Mouse (Mus musculus) forebrain, embryonic 10.5 days (tissue): ENCODE measurements at regions not wholly inside any gene's neighbourhood (a gene's known extent, or its start where the extent isn't known, plus 50 kb on each side); places are given as distances from the start of the nearest gene placed in this dataset.

Experiments
- DNase-seq: peaks from one replicate; pipeline ENCODE4 v3.0.0-alpha.2; 2017; ENCODE audit warnings: low spot score; ENCODE audit errors: extremely low spot score
- H3K27ac ChIP-seq: fragments of 300-500 bp; sonication (generic); 2 replicates; pipeline ENCODE4 v1.5.1; 2016; ENCODE audit warnings: mild to moderate bottlenecking
- H3K27me3 ChIP-seq: fragments of 300-500 bp; sonication (generic); 2 replicates; pipeline ENCODE4 v1.6.1; 2016; ENCODE audit warnings: mild to moderate bottlenecking; ENCODE audit not compliant: poor library complexity, severe bottlenecking
- H3K36me3 ChIP-seq: fragments of 300-500 bp; sonication (generic); replicated peaks from 2 replicates; pipeline ENCODE4 v1.6.1; 2016; ENCODE audit warnings: mild to moderate bottlenecking, moderate library complexity
- H3K4me1 ChIP-seq: fragments of 300-500 bp; sonication (generic); 2 replicates; pipeline ENCODE4 v1.6.1; 2016
- H3K4me3 ChIP-seq: fragments of 300-500 bp; sonication (generic); 2 replicates; pipeline ENCODE4 v1.5.1; 2016; ENCODE audit warnings: mild to moderate bottlenecking, moderate library complexity
- H3K9me3 ChIP-seq: fragments of 300-500 bp; sonication (generic); 2 replicates; pipeline ENCODE4 v1.6.1; 2016; ENCODE audit warnings: mild to moderate bottlenecking, moderate library complexity
- WGBS: fragments of 180-500 bp; shearing (Covaris S2); methylation state at CpG from one replicate; pipeline ENCODE4 v1.1.7; 2016; 5-methylcytosine and 5-hydroxymethylcytosine counted together

GRCm38 (mm10) chr2:93135324-93135723 lies 52.0 kb upstream of the Trp53i11 start:
- no peak overlapping the region for H3K4me3 ChIP-seq
- no peaks in the 10 kb centered on the region for H3K27me3 ChIP-seq
- no peaks in the 10 kb centered on the region for H3K36me3 ChIP-seq
- no peak overlapping the region for H3K27ac ChIP-seq
- WGBS: 71% methylated on average over 7 of the region's 7 CpGs
- no peaks in the 10 kb centered on the region for H3K9me3 ChIP-seq
- no peak for DNase-seq
- H3K4me1 ChIP-seq: peaks cover 4% of the 10 kb centered on the region; the same call in 1 of the 2 replicates

- WGBS: 86% methylated on average over 10 of the region's 10 CpGs
- no peaks in the 10 kb centered on the region for H3K36me3 ChIP-seq
- H3K4me3 ChIP-seq: no peak overlapping the region
- H3K9me3 ChIP-seq: no peaks in the 10 kb centered on the region
- no peak for DNase-seq
- no peaks in the 10 kb centered on the region for H3K27me3 ChIP-seq
- H3K27ac ChIP-seq: 0 out of 2 replicates have a peak overlapping the region, but pooled peaks have one; percentile 30
- peaks cover 4% of the 10 kb centered on the region; the same call in 1 of the 2 replicates for H3K4me1 ChIP-seq
Observed at GRCm38 (mm10) chr2:93133301-93133971, 53.9 kb upstream of the Trp53i11 start.

DNA sequence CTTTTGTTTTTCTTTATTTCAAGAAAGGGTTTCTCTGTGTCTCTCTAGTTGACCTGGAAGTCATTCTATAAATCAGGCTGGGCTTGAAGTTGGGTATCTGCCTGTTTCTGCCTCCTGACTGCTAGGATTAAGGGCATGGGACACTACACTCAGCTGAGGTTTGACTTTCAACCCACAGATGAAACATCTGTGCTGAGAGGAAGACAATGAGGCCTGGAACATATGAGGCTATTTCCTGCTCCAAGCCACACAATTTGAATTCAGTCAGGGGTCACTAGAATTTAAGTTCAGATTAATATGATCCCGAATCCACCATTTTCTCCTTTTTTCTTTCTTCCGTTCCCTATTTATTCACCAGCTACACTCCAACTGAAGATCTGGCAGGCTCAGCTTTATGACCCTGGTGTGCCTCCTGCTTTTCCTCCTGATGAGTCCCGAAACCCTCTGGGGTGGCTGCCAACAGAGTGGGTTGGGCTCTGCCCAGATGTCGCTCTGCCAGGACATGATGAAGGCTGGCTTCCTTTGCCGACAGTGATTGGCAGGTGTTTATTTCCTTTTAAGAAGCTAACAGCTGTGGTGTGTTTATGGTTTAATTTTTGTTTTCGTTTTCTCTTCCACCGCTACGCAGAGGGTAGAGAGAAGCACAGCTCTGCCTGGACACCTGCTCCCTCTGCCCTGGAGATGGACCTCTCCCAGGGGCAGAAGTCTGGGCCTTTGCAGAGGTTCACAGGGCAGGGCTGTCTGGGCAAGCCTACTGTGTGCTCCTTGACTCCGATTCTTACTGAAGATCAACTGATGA lies 55.3 kb upstream of the Trp53i11 start:
- Histone ChIP-seq H3K36me3 (no peaks in the 10 kb centered on the region), H3K27me3 (no peaks in the 10 kb centered on the region), H3K27ac (no peak overlapping the region), H3K9me3 (no peaks in the 10 kb centered on the region), H3K4me1 (peaks cover 5% of the 10 kb centered on the region), H3K4me3 (no peak overlapping the region)
- no peak for DNase-seq
- 81% methylated on average over 9 of the region's 9 CpGs for WGBS

GRCm38 (mm10) chr2:93131236-93131635 lies 56.1 kb upstream of the Trp53i11 start:
- WGBS: 93% methylated on average over 9 of the region's 9 CpGs
- no peaks in the 10 kb centered on the region for H3K27me3 ChIP-seq
- H3K4me3 ChIP-seq: no peak overlapping the region

DNA sequence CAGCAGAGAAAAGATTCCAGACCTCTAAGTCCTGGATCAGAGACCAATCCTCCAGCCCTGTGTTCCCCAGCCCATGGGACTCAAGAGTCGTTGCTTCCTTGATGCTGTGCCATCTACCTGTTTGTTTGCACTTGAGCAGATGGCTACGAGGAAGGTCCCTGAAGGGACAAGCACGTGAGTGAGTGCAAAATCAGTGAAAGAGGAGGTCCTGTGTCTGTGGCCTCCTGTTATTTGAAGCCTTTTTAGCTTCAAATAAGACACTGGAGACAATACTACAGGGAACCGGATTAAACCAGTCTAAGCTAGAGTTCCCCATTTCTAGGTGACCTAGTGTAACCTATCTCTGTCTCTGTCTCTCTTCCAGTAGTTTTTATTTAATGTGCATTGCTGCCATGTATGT lies 58.2 kb upstream of the Trp53i11 start:
- Histone ChIP-seq H3K36me3 (no peaks in the 10 kb centered on the region), H3K4me3 (no peak overlapping the region), H3K27me3 (no peaks in the 10 kb centered on the region; the same call in 1 of the 2 replicates), H3K9me3 (no peaks in the 10 kb centered on the region), H3K4me1 (peaks cover 13% of the 10 kb centered on the region), H3K27ac (no peak overlapping the region)
- DNase-seq: no peak
- 77% methylated on average over 4 of the region's 4 CpGs for WGBS

More at GRCm38 (mm10) chr2:93131236-93131635, 56.1 kb upstream of the Trp53i11 start:
- H3K4me1 ChIP-seq: peaks cover 13% of the 10 kb centered on the region
- no peaks in the 10 kb centered on the region for H3K9me3 ChIP-seq
- H3K27ac ChIP-seq: no peak overlapping the region
- H3K36me3 ChIP-seq: no peaks in the 10 kb centered on the region
- no peak for DNase-seq

GRCm38 (mm10) chr2:93126595-93127165 lies 60.7 kb upstream of the Trp53i11 start:
- Histone ChIP-seq H3K36me3 (no peaks in the 10 kb centered on the region), H3K4me1 (peaks cover 25% of the 10 kb centered on the region), H3K9me3 (no peaks in the 10 kb centered on the region), H3K4me3 (no peak overlapping the region), H3K27me3 (no peaks in the 10 kb centered on the region; the same call in 1 of the 2 replicates), H3K27ac (peak overlapping the region; percentile 42)
- WGBS: 69% methylated on average over 7 of the region's 7 CpGs
- no peak for DNase-seq

DNA sequence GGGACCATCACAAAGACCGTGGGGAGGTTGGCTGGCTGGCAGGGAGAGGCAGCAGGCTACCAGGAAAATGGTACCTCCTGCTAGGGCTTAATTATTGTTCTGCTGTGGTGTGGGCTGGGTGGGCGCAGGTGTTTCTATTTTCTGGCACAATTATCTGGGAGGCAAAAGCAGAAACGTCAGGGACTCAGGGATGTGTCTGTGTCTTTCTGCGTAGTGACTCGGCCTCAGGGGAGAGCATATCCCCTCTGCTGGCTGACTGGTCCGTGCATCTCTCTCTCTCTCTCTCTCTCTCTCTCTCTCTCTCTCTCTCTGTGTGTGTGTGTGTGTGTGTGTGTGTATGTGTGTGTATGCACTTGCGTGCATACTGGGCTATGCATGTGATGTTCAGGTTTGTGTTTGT lies 61.2 kb upstream of the Trp53i11 start:
- no peak for DNase-seq
- WGBS: 74% methylated on average over 7 of the region's 7 CpGs
- H3K36me3 ChIP-seq: no peaks in the 10 kb centered on the region
- no peaks in the 10 kb centered on the region; the same call in 1 of the 2 replicates for H3K27me3 ChIP-seq
- peak overlapping the region; percentile 42; the same call in 1 of the 2 replicates for H3K27ac ChIP-seq
- no peak overlapping the region for H3K4me3 ChIP-seq
- no peaks in the 10 kb centered on the region for H3K9me3 ChIP-seq
- H3K4me1 ChIP-seq: peaks cover 29% of the 10 kb centered on the region

- no peak for DNase-seq
- WGBS: 87% methylated on average over 7 of the region's 7 CpGs
- H3K36me3 ChIP-seq: no peaks in the 10 kb centered on the region
- H3K27me3 ChIP-seq: no peaks in the 10 kb centered on the region; the same call in 1 of the 2 replicates
- H3K4me1 ChIP-seq: peaks cover 29% of the 10 kb centered on the region
- no peak overlapping the region for H3K4me3 ChIP-seq
- no peak overlapping the region for H3K27ac ChIP-seq
- no peaks in the 10 kb centered on the region for H3K9me3 ChIP-seq
Observed at GRCm38 (mm10) chr2:93124866-93125467, 62.4 kb upstream of the Trp53i11 start.

- Histone ChIP-seq H3K27ac (peak overlapping the region; percentile 46; the same call in 1 of the 2 replicates), H3K4me1 (peaks cover 34% of the 10 kb centered on the region), H3K36me3 (no peaks in the 10 kb centered on the region), H3K4me3 (no peak overlapping the region), H3K27me3 (peaks cover 2% of the 10 kb centered on the region; the same call in 1 of the 2 replicates), H3K9me3 (no peaks in the 10 kb centered on the region)
- DNase-seq: no peak
- 84% methylated on average over 11 of the region's 11 CpGs for WGBS
Observed at GRCm38 (mm10) chr2:93123829-93124228, 63.5 kb upstream of the Trp53i11 start.

DNA sequence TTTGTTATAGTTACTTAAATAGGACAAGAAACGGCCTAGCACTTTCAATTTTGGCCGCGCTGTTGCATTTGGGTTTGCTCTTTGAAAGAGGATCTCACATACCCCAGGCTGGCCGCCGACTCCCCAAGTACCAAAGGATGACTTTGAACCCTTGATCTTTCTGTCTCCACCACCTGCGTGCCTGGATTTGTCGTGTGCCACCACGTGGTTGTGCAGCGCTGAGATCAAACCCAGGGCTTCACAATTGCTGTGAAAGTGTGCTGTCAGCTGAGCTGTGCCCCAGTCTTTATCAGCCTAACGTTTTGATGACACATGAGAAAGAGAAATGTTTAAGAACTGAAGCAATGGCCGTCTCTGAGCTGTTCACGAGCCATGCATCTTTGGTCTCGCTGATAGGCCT lies 67.0 kb upstream of the Trp53i11 start:
- Histone ChIP-seq H3K4me3 (no peak overlapping the region), H3K4me1 (peaks cover 25% of the 10 kb centered on the region), H3K9me3 (no peaks in the 10 kb centered on the region), H3K27ac (no peak overlapping the region), H3K27me3 (peaks cover 17% of the 10 kb centered on the region), H3K36me3 (no peaks in the 10 kb centered on the region)
- WGBS: 87% methylated on average over 13 of the region's 13 CpGs
- DNase-seq: no peak

GRCm38 (mm10) chr2:93119001-93119400 lies 68.3 kb upstream of the Trp53i11 start:
- H3K9me3 ChIP-seq: no peaks in the 10 kb centered on the region
- 90% methylated on average over 8 of the region's 8 CpGs for WGBS
- peaks cover 17% of the 10 kb centered on the region for H3K27me3 ChIP-seq
- peaks cover 25% of the 10 kb centered on the region for H3K4me1 ChIP-seq
- no peak overlapping the region for H3K4me3 ChIP-seq
- DNase-seq: no peak
- H3K36me3 ChIP-seq: no peaks in the 10 kb centered on the region
- no peak overlapping the region for H3K27ac ChIP-seq

- Histone ChIP-seq H3K36me3 (no peaks in the 10 kb centered on the region), H3K4me3 (no peak overlapping the region), H3K9me3 (no peaks in the 10 kb centered on the region), H3K4me1 (peaks cover 23% of the 10 kb centered on the region), H3K27me3 (peaks cover 17% of the 10 kb centered on the region), H3K27ac (no peak overlapping the region)
- WGBS: 64% methylated on average over 3 of the region's 3 CpGs
- no peak for DNase-seq
Observed at GRCm38 (mm10) chr2:93115303-93115702, 69.3 kb upstream of the Prdm11 start.
